Mouse (Mus musculus) bone marrow, adult 2 months (tissue): ENCODE measurements around the gene Dcaf4. TPM values are rescaled to one million over a fixed set of nuclear protein-coding genes. Genes with fewer than 3 reads are reported as not detected.

ENCODE experiments used
- H3K27ac ChIP-seq: fragments of 200-500 bp; 2 replicates; pipeline ENCODE4 v1.5.1; 2012; ENCODE audit warnings: low read depth, mild to moderate bottlenecking, control low read depth, inconsistent platforms, low read length; ENCODE audit not compliant: control insufficient read depth, poor library complexity, insufficient read depth
- H3K4me1 ChIP-seq: fragments of 200-500 bp; 2 replicates; pipeline ENCODE4 v1.6.1; 2011; ENCODE audit warnings: low read length; ENCODE audit not compliant: control insufficient read depth, insufficient read depth
- H3K4me3 ChIP-seq: fragments of 200-500 bp; replicated peaks from 2 replicates; pipeline ENCODE3; 2011; ENCODE audit warnings: mild to moderate bottlenecking, low read depth, low read length, control low read depth; ENCODE audit not compliant: control insufficient read depth
- CTCF ChIP-seq: fragments of 200-500 bp; IDR thresholded peaks from 2 replicates; pipeline ENCODE4 v1.5.1; 2011; ENCODE audit warnings: low read length, control low read depth; ENCODE audit not compliant: control insufficient read depth, insufficient read depth
- POLR2A ChIP-seq: fragments of 200-500 bp; IDR thresholded peaks from 2 replicates; pipeline ENCODE4 v1.6.1; 2011; ENCODE audit warnings: low read depth, mild to moderate bottlenecking, control low read depth, low read length, borderline replicate concordance; ENCODE audit not compliant: control insufficient read depth
- WGBS: fragments of 180-500 bp; shearing (Covaris S2); methylation state at CpG from one replicate; pipeline ENCODE4 v1.1.7; 2018; 5-methylcytosine and 5-hydroxymethylcytosine counted together
- polyA plus RNA-seq: library from polyadenylated mRNA; stranded (reverse); fragments of >200 nt; gene quantifications from 2 replicates; pipeline ENCODE4 v1.2.4, GENCODE M21; 2011; ENCODE audit warnings: low replicate concordance; ENCODE audit not compliant: missing spikeins, insufficient read depth, insufficient read length

Dcaf4 gene
- polyA plus RNA-seq, 1 experiment = 22.7 TPM

- no peak for TF ChIP-seq POLR2A
- TF ChIP-seq CTCF = no peak
- Histone ChIP-seq H3K4me3 (no peak overlapping the region), H3K4me1 (no peaks in the 10 kb centered on the region), H3K27ac (no peak overlapping the region)
- WGBS = 90% methylated on average over 3 of the region's 3 CpGs
Observed at GRCm38 (mm10) chr12:83562589-83562988, 42.3 kb downstream of the Dcaf4 start.

- H3K4me3 ChIP-seq = no peak overlapping the region
- H3K27ac ChIP-seq = no peak overlapping the region
- 88% methylated on average over 3 of the region's 3 CpGs for WGBS
- no peaks in the 10 kb centered on the region for H3K4me1 ChIP-seq
- no peak for TF ChIP-seq POLR2A
- no peak for TF ChIP-seq CTCF
Observed at GRCm38 (mm10) chr12:83569866-83570265, 49.6 kb downstream of the Dcaf4 start.

GRCm38 (mm10) chr12:83572717-83573116 is 52.5 kb downstream of the Dcaf4 start:
- H3K27ac ChIP-seq = no peak overlapping the region
- H3K4me3 ChIP-seq = no peak overlapping the region
- TF ChIP-seq POLR2A = no peak
- no peak for TF ChIP-seq CTCF
- H3K4me1 ChIP-seq = no peaks in the 10 kb centered on the region
- WGBS = 89% methylated on average over 5 of the region's 5 CpGs

GRCm38 (mm10) chr12:83577445-83577844 is 57.2 kb downstream of the Dcaf4 start:
- TF ChIP-seq POLR2A (no peak), CTCF (no peak)
- H3K4me1 ChIP-seq = peaks cover 3% of the 10 kb centered on the region
- 97% methylated on average over 5 of the region's 5 CpGs for WGBS
- no peak overlapping the region for H3K27ac ChIP-seq
- no peak overlapping the region for H3K4me3 ChIP-seq

- WGBS = 85% methylated on average over 2 of the region's 2 CpGs
- peaks cover 3% of the 10 kb centered on the region for H3K4me1 ChIP-seq
- TF ChIP-seq POLR2A = no peak
- TF ChIP-seq CTCF = no peak
- H3K4me3 ChIP-seq = no peak overlapping the region
- no peak overlapping the region for H3K27ac ChIP-seq
Observed at GRCm38 (mm10) chr12:83578356-83578755, 58.1 kb downstream of the Dcaf4 start.

GRCm38 (mm10) chr12:83578896-83579569 is 58.8 kb downstream of the Dcaf4 start:
- WGBS = 75% methylated on average over 3 of the region's 3 CpGs
- peaks cover 3% of the 10 kb centered on the region for H3K4me1 ChIP-seq
- H3K27ac ChIP-seq = peak overlapping the region; percentile 57
- TF ChIP-seq CTCF (no peak), POLR2A (no peak)
- no peak overlapping the region for H3K4me3 ChIP-seq

GRCm38 (mm10) chr12:83580283-83580682 is 60.0 kb downstream of the Dcaf4 start:
- TF ChIP-seq CTCF (no peak), POLR2A (no peak)
- H3K4me1 ChIP-seq = peaks cover 3% of the 10 kb centered on the region
- H3K27ac ChIP-seq = no peak overlapping the region

GRCm38 (mm10) chr12:83582106-83582505 is 61.8 kb downstream of the Dcaf4 start:
- 86% methylated on average over 4 of the region's 4 CpGs for WGBS
- no peak overlapping the region for H3K27ac ChIP-seq
- peaks cover 3% of the 10 kb centered on the region for H3K4me1 ChIP-seq
- H3K4me3 ChIP-seq = no peak overlapping the region
- TF ChIP-seq CTCF (no peak), POLR2A (no peak)

More at GRCm38 (mm10) chr12:83580283-83580682, 60.0 kb downstream of the Dcaf4 start:
- no peak overlapping the region for H3K4me3 ChIP-seq
- 95% methylated on average over 3 of the region's 3 CpGs for WGBS
